ENCODE assay signal across 8 mouse cellular contexts in genomic region chr13:65241627-65242318, GRCm38 (mm10). TPM values are rescaled to one million over a fixed set of nuclear protein-coding genes. Genes with fewer than 3 reads are reported as not detected.
DNase-seq lines count a peak whose midpoint lies in the region; ATAC-seq lines count a peak whose summit lies in the region.

No protein-coding gene starts in this region.

- H3K9me3 ChIP-seq in kidney, embryonic 16.5 days (ENCODE audit: low read length), result peaks cover 22% of the 10 kb centered on the region
- peaks cover 65% of the 10 kb centered on the region for H3K9me3 ChIP-seq in forebrain, embryonic 10.5 days
- H3K9me3 ChIP-seq in limb, embryonic 13.5 days, result peaks cover 38% of the 10 kb centered on the region
- H3K9me3 ChIP-seq in midbrain, embryonic 16.5 days (replicated peaks; ENCODE audit: control insufficient read depth, low read length, poor library complexity, severe bottlenecking), result peaks cover 15% of the 10 kb centered on the region; the same call in 1 of the 2 replicates

- peak overlapping the region; percentile 96 for H3K27ac ChIP-seq in kidney, embryonic 16.5 days (ENCODE audit: low read length)
- peak overlapping the region; percentile 89 for H3K27ac ChIP-seq in forebrain, embryonic 10.5 days
- peak overlapping the region; percentile 88 for H3K27ac ChIP-seq in limb, embryonic 13.5 days
- H3K27ac ChIP-seq in midbrain, embryonic 16.5 days (ENCODE audit: low read length), result peak overlapping the region; percentile 93

- H3K36me3 ChIP-seq in kidney, embryonic 16.5 days (ENCODE audit: insufficient read depth, low read length), result peaks cover 18% of the 10 kb centered on the region
- peaks cover 37% of the 10 kb centered on the region for H3K36me3 ChIP-seq in forebrain, embryonic 10.5 days (replicated peaks)
- H3K36me3 ChIP-seq in limb, embryonic 13.5 days, result peaks cover 20% of the 10 kb centered on the region
- H3K36me3 ChIP-seq in midbrain, embryonic 16.5 days (ENCODE audit: control insufficient read depth, insufficient read depth, low read length), result peaks cover 6% of the 10 kb centered on the region; the same call in 1 of the 2 replicates

- no peaks in the 10 kb centered on the region for H3K27me3 ChIP-seq in kidney, embryonic 16.5 days (ENCODE audit: insufficient read depth, low read length)
- H3K27me3 ChIP-seq in forebrain, embryonic 10.5 days (ENCODE audit: poor library complexity, severe bottlenecking), result no peaks in the 10 kb centered on the region
- H3K27me3 ChIP-seq in limb, embryonic 13.5 days, result no peaks in the 10 kb centered on the region
- no peaks in the 10 kb centered on the region for H3K27me3 ChIP-seq in midbrain, embryonic 16.5 days (ENCODE audit: control insufficient read depth, insufficient read depth, low read depth, low read length)

- H3K4me2 ChIP-seq in kidney, embryonic 16.5 days (replicated peaks; ENCODE audit: low read depth, low read length), result peak overlapping the region; percentile 96
- peak overlapping the region; percentile 98 for H3K4me2 ChIP-seq in limb, embryonic 13.5 days (replicated peaks)
- H3K4me2 ChIP-seq in midbrain, embryonic 16.5 days (ENCODE audit: low read length), result peak overlapping the region; percentile 100

- peak overlapping the region; percentile 79 for H3K4me3 ChIP-seq in kidney, embryonic 16.5 days (ENCODE audit: low read length)
- H3K4me3 ChIP-seq in forebrain, embryonic 10.5 days, result peak overlapping the region; percentile 87
- H3K4me3 ChIP-seq in limb, embryonic 13.5 days, result peak overlapping the region; percentile 78
- H3K4me3 ChIP-seq in midbrain, embryonic 16.5 days (ENCODE audit: low read depth, low read length), result peak overlapping the region; percentile 63

- peak overlapping the region; percentile 80 for H3K9ac ChIP-seq in kidney, embryonic 16.5 days (replicated peaks; ENCODE audit: low read length)
- peak overlapping the region; percentile 78 for H3K9ac ChIP-seq in limb, embryonic 13.5 days
- peak overlapping the region; percentile 78 for H3K9ac ChIP-seq in midbrain, embryonic 16.5 days (ENCODE audit: low read depth, low read length)

- no peak for DNase-seq in kidney, adult 11 months
- peak; percentile 55 for DNase-seq in Muller cell, postnatal 12 days (ENCODE audit: inconsistent ontology term)
- DNase-seq in forebrain, embryonic 10.5 days (ENCODE audit: extremely low spot score, low spot score), result peak; percentile 40
- no peak for DNase-seq in gastrocnemius, adult 8-10 months (ENCODE audit: low spot score in 2 of 2)
- no peak for DNase-seq in T-cell, adult 2 months (ENCODE audit: low spot score)

- peaks cover 11% of the 10 kb centered on the region for H3K4me1 ChIP-seq in kidney, embryonic 16.5 days (ENCODE audit: insufficient read depth, low read length)
- H3K4me1 ChIP-seq in forebrain, embryonic 10.5 days, result peaks cover 17% of the 10 kb centered on the region
- peaks cover 10% of the 10 kb centered on the region for H3K4me1 ChIP-seq in limb, embryonic 13.5 days
- H3K4me1 ChIP-seq in midbrain, embryonic 16.5 days (ENCODE audit: control insufficient read depth, insufficient read depth, low read length), result peaks cover 14% of the 10 kb centered on the region

- WGBS in kidney, embryonic 16.5 days, result 2% methylated on average over 50 of the region's 51 CpGs
- 4% methylated on average over 50 of the region's 51 CpGs for WGBS in forebrain, embryonic 10.5 days
- 2% methylated on average over 50 of the region's 51 CpGs for WGBS in limb, embryonic 13.5 days
- WGBS in midbrain, embryonic 16.5 days, result 5% methylated on average over 50 of the region's 51 CpGs

- peak; percentile 5; the same call in 1 of the 2 replicates for ATAC-seq in kidney, embryonic 16.5 days (ENCODE audit: low FRiP score, low TSS enrichment)
- peak; percentile 7 for ATAC-seq in limb, embryonic 13.5 days (ENCODE audit: low FRiP score, low read depth)
- ATAC-seq in midbrain, embryonic 16.5 days, result no peak; the same call in 1 of the 2 replicates

RNA-seq across cellular contexts. Expression of gene Gm10775, which starts 17.6 kb away (rescaled TPM):
- not detected in 2 replicates for polyA plus RNA-seq in kidney, embryonic 16.5 days (2015; fragmentation: Nextera tagmentation; extraction: Ambion mirVana)
- polyA plus RNA-seq in forebrain, embryonic 10.5 days (2016; fragmentation: Nextera tagmentation; extraction: Ambion mirVana), result not detected in 2 replicates
- polyA plus RNA-seq in limb, embryonic 13.5 days (2015; fragmentation: Nextera tagmentation; extraction: Ambion mirVana), result not detected in 2 replicates
- 0.29 and 0.50 TPM in 2 replicates for polyA plus RNA-seq in midbrain, embryonic 16.5 days (2015; fragmentation: Nextera tagmentation; extraction: Ambion mirVana)
- total RNA-seq in gastrocnemius, adult 8-10 months (2022), result not detected

RNA-seq across cellular contexts. Expression of gene Nlrp4f, which starts 36.0 kb away (rescaled TPM):
- 0.10 TPM in 1 of 2 replicates, not detected in the other for polyA plus RNA-seq in kidney, embryonic 16.5 days (2015; fragmentation: Nextera tagmentation; extraction: Ambion mirVana)
- polyA plus RNA-seq in forebrain, embryonic 10.5 days (2016; fragmentation: Nextera tagmentation; extraction: Ambion mirVana), result not detected in 2 replicates
- 0.04 TPM in 1 of 2 replicates, not detected in the other for polyA plus RNA-seq in limb, embryonic 13.5 days (2015; fragmentation: Nextera tagmentation; extraction: Ambion mirVana)
- polyA plus RNA-seq in midbrain, embryonic 16.5 days (2015; fragmentation: Nextera tagmentation; extraction: Ambion mirVana), result not detected in 2 replicates
- not detected for total RNA-seq in gastrocnemius, adult 8-10 months (2022)

RNA-seq across cellular contexts. Expression of gene Zfp369, which starts 36.8 kb away (rescaled TPM):
- polyA plus RNA-seq in kidney, embryonic 16.5 days (2015; fragmentation: Nextera tagmentation; extraction: Ambion mirVana), result 9.2 and 11.5 TPM in 2 replicates
- polyA plus RNA-seq in forebrain, embryonic 10.5 days (2016; fragmentation: Nextera tagmentation; extraction: Ambion mirVana), result 12.5 and 16.6 TPM in 2 replicates
- polyA plus RNA-seq in limb, embryonic 13.5 days (2015; fragmentation: Nextera tagmentation; extraction: Ambion mirVana), result 15.4 and 20.2 TPM in 2 replicates
- polyA plus RNA-seq in midbrain, embryonic 16.5 days (2015; fragmentation: Nextera tagmentation; extraction: Ambion mirVana), result 16.1 and 18.2 TPM in 2 replicates
- 10 to 100 TPM in 3 of 4 experiments, 1 to 10 TPM in 1; 9.9 to 12.9 (median 11.1) TPM for total RNA-seq in gastrocnemius, adult 8-10 months (2022)

Comparison
In these comparisons a context has a peak if more than half of its experiments do, and no peak if none do; other contexts are left out.
1. DNase-seq: peak in Muller cell, postnatal 12 days (single experiment) and forebrain, embryonic 10.5 days (single experiment); none in kidney, adult 11 months (single experiment), gastrocnemius, adult 8-10 months (0 of 2) and T-cell, adult 2 months (single experiment).
2. Peak in every context shown above with its lines, with median percentiles within 50 percentile points of each other: H3K27ac ChIP-seq, H3K4me2 ChIP-seq, H3K4me3 ChIP-seq and H3K9ac ChIP-seq.